Mouse (Mus musculus) lung, postnatal 0 days (tissue): ENCODE results near the gene Crocc2.

Experiments used
- CTCF ChIP-seq: IDR thresholded peaks from 2 replicates; pipeline ENCODE4 v1.5.1; 2016; ENCODE audit warnings: antibody characterized with exemption, mild to moderate bottlenecking
- EP300 ChIP-seq: IDR thresholded peaks from 2 replicates; pipeline ENCODE4 v1.6.1; 2016; ENCODE audit warnings: antibody characterized with exemption, mild to moderate bottlenecking, control low read depth

- peak; percentile 86 for TF ChIP-seq CTCF
- TF ChIP-seq EP300, result no peak
Measured at GRCm38 (mm10) chr1:93128710-93129349, 39.7 kb upstream of the Crocc2 start.
